Mouse (Mus musculus): ENCODE results near the gene 9930021J03Rik. TPM values are rescaled to one million over a fixed set of nuclear protein-coding genes. Genes with fewer than 3 reads are reported as not detected.

The 9930021J03Rik gene
- polyA plus RNA-seq, 1 experiment from 2014 or later: 3.8 TPM

DNA sequence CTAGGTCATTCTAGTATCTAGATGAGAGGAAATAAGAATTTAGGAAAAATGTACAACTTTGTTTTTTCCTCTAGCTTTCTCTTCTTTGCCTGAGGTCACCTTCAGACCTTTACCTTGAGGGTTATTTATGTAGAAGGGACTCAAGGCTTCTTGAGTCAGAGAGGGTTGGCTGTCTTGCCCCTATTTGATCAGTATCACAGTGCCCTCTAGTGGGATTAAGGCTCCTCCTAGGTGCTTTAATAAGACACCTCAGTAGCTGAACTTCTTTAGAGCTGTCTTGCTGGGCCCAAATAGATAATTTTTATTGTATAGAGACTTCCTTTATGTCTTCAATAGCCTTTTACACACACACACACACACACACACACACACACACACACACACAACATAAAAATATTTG is 15.2 kb upstream of the 9930021J03Rik start:
- Histone ChIP-seq H3K4me3 (ENCODE audit: low read length) (no peak overlapping the region), H3K27ac (ENCODE audit: low read length) (no peak overlapping the region), H3K4me1 (replicated peaks; ENCODE audit: control insufficient read depth, insufficient read depth, low read length) (no peaks in the 10 kb centered on the region), H3K36me3 (ENCODE audit: control insufficient read depth, insufficient read depth, low read length) (no peaks in the 10 kb centered on the region), H3K4me2 (ENCODE audit: low read depth, low read length) (no peak overlapping the region), H3K9me3 (ENCODE audit: control insufficient read depth, low read length) (no peaks in the 10 kb centered on the region), H3K27me3 (ENCODE audit: control insufficient read depth, insufficient read depth, low read depth, low read length) (peaks cover 9% of the 10 kb centered on the region), H3K9ac (ENCODE audit: low read length) (no peak overlapping the region)
- ATAC-seq (ENCODE audit: low read depth): no peak

- H3K27ac ChIP-seq (ENCODE audit: low read length): no peak within 1 kb of the TSS
These were observed 7.0 kb upstream of the 9930021J03Rik start, which contains the start of gene Ranbp6 for GRCm38 (mm10) chr19:29812581-29813460. Gene Ranbp6, minus strand, starts transcription at chr19:29812974.

DNA sequence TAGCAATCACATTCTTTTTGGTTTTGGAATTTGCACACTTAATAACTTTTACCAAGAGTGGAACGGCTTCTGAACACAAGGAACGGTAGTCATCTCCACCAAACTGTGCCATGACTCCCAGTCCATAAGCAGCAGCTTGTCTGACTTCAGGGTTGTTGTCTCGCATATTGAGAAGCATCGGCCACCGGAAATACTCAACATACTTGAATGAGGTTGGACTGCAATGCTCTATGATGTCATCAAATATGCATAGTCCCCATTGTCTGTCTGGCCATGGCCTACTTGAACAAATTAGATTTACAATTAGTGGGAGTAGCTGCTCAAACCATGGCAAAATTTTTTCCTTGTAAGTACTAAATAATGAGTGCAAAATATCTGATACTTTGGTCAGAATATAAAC is 4.2 kb upstream of the 9930021J03Rik start:
- Histone ChIP-seq H3K27me3 (ENCODE audit: control insufficient read depth, insufficient read depth, low read depth, low read length) (peaks cover 2% of the 10 kb centered on the region; the same call in 1 of the 2 replicates), H3K27ac (ENCODE audit: low read length) (no peak overlapping the region), H3K36me3 (ENCODE audit: control insufficient read depth, insufficient read depth, low read length) (peaks cover 12% of the 10 kb centered on the region), H3K9ac (ENCODE audit: low read length) (no peak overlapping the region), H3K9me3 (ENCODE audit: control insufficient read depth, low read length) (no peaks in the 10 kb centered on the region), H3K4me3 (ENCODE audit: low read length) (no peak overlapping the region), H3K4me2 (ENCODE audit: low read depth, low read length) (no peak overlapping the region), H3K4me1 (replicated peaks; ENCODE audit: control insufficient read depth, insufficient read depth, low read length) (peaks cover 5% of the 10 kb centered on the region)
- ATAC-seq (ENCODE audit: low read depth): no peak
- 94% methylated on average over 5 of the region's 5 CpGs for WGBS

More at GRCm38 (mm10) chr19:29812581-29813460, 7.0 kb upstream of the 9930021J03Rik start, which contains the start of gene Ranbp6:
- Histone ChIP-seq H3K9ac (ENCODE audit: low read length) (peak within 1 kb of the TSS; percentile 83), H3K9me3 (ENCODE audit: control insufficient read depth, low read length) (no peaks in the 10 kb centered on the region), H3K4me1 (replicated peaks; ENCODE audit: control insufficient read depth, insufficient read depth, low read length) (peaks cover 5% of the 10 kb centered on the region), H3K4me2 (ENCODE audit: low read depth, low read length) (peak within 1 kb of the TSS; percentile 95), H3K27me3 (ENCODE audit: control insufficient read depth, insufficient read depth, low read depth, low read length) (peaks cover 5% of the 10 kb centered on the region; the same call in 1 of the 2 replicates), H3K36me3 (ENCODE audit: control insufficient read depth, insufficient read depth, low read length) (peaks cover 12% of the 10 kb centered on the region), H3K4me3 (ENCODE audit: low read length) (peak within 1 kb of the TSS; percentile 91)
- WGBS: under 1% methylated on average over 47 of the region's 47 CpGs
- ATAC-seq (ENCODE audit: low read depth): peak; percentile 98

- Histone ChIP-seq H3K36me3 (ENCODE audit: control insufficient read depth, insufficient read depth, low read length) (peaks cover 6% of the 10 kb centered on the region), H3K9ac (ENCODE audit: low read length) (peak overlapping the region; percentile 82), H3K9me3 (ENCODE audit: control insufficient read depth, low read length) (no peaks in the 10 kb centered on the region), H3K27ac (ENCODE audit: low read length) (peak overlapping the region; percentile 77), H3K27me3 (ENCODE audit: control insufficient read depth, insufficient read depth, low read depth, low read length) (no peaks in the 10 kb centered on the region), H3K4me3 (ENCODE audit: low read length) (peak overlapping the region; percentile 95), H3K4me1 (replicated peaks; ENCODE audit: control insufficient read depth, insufficient read depth, low read length) (peaks cover 10% of the 10 kb centered on the region), H3K4me2 (ENCODE audit: low read depth, low read length) (peak overlapping the region; percentile 72)
- peak; percentile 64 for ATAC-seq (ENCODE audit: low read depth)
- under 1% methylated on average over 68 of the region's 72 CpGs for WGBS
These were observed 480 bp downstream of the 9930021J03Rik start for GRCm38 (mm10) chr19:29805101-29805916.

- Histone ChIP-seq H3K4me2 (ENCODE audit: low read depth, low read length) (peak overlapping the region; percentile 50), H3K9me3 (ENCODE audit: control insufficient read depth, low read length) (no peaks in the 10 kb centered on the region), H3K27me3 (ENCODE audit: control insufficient read depth, insufficient read depth, low read depth, low read length) (no peaks in the 10 kb centered on the region), H3K4me3 (ENCODE audit: low read length) (peak overlapping the region; percentile 31), H3K36me3 (ENCODE audit: control insufficient read depth, insufficient read depth, low read length) (no peaks in the 10 kb centered on the region), H3K9ac (ENCODE audit: low read length) (peak overlapping the region; percentile 28; the same call in 1 of the 2 replicates), H3K27ac (ENCODE audit: low read length) (no peak overlapping the region), H3K4me1 (replicated peaks; ENCODE audit: control insufficient read depth, insufficient read depth, low read length) (peaks cover 10% of the 10 kb centered on the region)
- no peak for ATAC-seq (ENCODE audit: low read depth)
- 35% methylated on average over 3 of the region's 3 CpGs for WGBS
These were observed 1.8 kb downstream of the 9930021J03Rik start for GRCm38 (mm10) chr19:29803946-29804345.

DNA sequence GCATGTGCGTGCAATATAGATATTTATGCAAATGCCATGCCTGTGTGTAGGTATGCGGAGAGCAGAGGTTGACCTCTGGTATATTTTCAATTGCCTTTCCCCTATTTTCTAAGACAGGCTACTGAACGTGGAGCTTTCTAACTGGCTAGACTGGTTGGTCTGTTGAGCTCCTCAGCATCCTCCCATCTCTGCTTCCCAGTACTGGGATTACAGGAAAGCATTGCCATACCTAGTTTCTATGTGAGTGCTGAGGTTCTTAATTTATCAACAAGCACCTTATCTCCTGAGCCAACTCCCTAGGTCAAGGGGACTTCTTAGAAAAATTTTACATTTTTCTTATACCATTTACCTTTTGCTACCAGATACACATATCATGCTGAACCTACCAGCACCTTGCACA is 8.4 kb downstream of the 9930021J03Rik start:
- Histone ChIP-seq H3K4me1 (replicated peaks; ENCODE audit: control insufficient read depth, insufficient read depth, low read length) (no peaks in the 10 kb centered on the region), H3K27ac (ENCODE audit: low read length) (no peak overlapping the region), H3K36me3 (ENCODE audit: control insufficient read depth, insufficient read depth, low read length) (no peaks in the 10 kb centered on the region), H3K4me2 (ENCODE audit: low read depth, low read length) (no peak overlapping the region), H3K9me3 (ENCODE audit: control insufficient read depth, low read length) (no peaks in the 10 kb centered on the region), H3K4me3 (ENCODE audit: low read length) (no peak overlapping the region), H3K27me3 (ENCODE audit: control insufficient read depth, insufficient read depth, low read depth, low read length) (no peaks in the 10 kb centered on the region), H3K9ac (ENCODE audit: low read length) (no peak overlapping the region)
- 78% methylated on average over 3 of the region's 3 CpGs for WGBS
- no peak for ATAC-seq (ENCODE audit: low read depth)

GRCm38 (mm10) chr19:29787997-29788396 is 17.8 kb downstream of the 9930021J03Rik start:
- no peak overlapping the region for H3K27ac ChIP-seq (ENCODE audit: low read length)
- no peak overlapping the region for H3K9ac ChIP-seq (ENCODE audit: low read length)
- H3K9me3 ChIP-seq (ENCODE audit: control insufficient read depth, low read length): no peaks in the 10 kb centered on the region
- no peaks in the 10 kb centered on the region; the same call in 1 of the 2 replicates for H3K36me3 ChIP-seq (ENCODE audit: control insufficient read depth, insufficient read depth, low read length)
- no peak for ATAC-seq (ENCODE audit: low read depth)
- no peaks in the 10 kb centered on the region for H3K4me1 ChIP-seq (replicated peaks; ENCODE audit: control insufficient read depth, insufficient read depth, low read length)
- H3K4me2 ChIP-seq (ENCODE audit: low read depth, low read length): no peak overlapping the region
- no peak overlapping the region for H3K4me3 ChIP-seq (ENCODE audit: low read length)
- no peaks in the 10 kb centered on the region for H3K27me3 ChIP-seq (ENCODE audit: control insufficient read depth, insufficient read depth, low read depth, low read length)

DNA sequence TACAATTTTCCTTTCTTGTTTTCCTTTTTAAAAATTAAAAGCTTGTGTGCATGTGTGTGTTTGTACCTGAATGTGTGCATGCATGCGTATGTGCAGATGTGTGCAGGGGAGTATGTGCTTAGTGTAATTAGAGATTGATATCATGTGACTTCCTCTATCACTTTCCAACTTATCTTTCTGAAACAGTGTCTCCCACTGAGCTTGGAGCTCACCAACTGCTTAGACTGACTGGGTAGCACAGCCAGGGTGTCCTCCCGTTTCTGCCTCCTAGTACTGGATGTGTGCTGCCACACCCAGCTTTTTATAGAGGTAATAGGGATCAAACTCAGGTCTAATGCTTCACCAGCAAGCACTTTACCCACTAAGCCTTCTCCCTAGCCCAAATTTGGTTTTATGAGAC is 22.9 kb downstream of the 9930021J03Rik start:
- 90% methylated on average over 2 of the region's 2 CpGs for WGBS
- Histone ChIP-seq H3K27me3 (ENCODE audit: control insufficient read depth, insufficient read depth, low read depth, low read length) (no peaks in the 10 kb centered on the region), H3K4me2 (ENCODE audit: low read depth, low read length) (no peak overlapping the region), H3K4me1 (replicated peaks; ENCODE audit: control insufficient read depth, insufficient read depth, low read length) (no peaks in the 10 kb centered on the region), H3K27ac (ENCODE audit: low read length) (no peak overlapping the region), H3K9ac (ENCODE audit: low read length) (no peak overlapping the region), H3K4me3 (ENCODE audit: low read length) (no peak overlapping the region), H3K36me3 (ENCODE audit: control insufficient read depth, insufficient read depth, low read length) (no peaks in the 10 kb centered on the region; the same call in 1 of the 2 replicates), H3K9me3 (ENCODE audit: control insufficient read depth, low read length) (no peaks in the 10 kb centered on the region)
- no peak for ATAC-seq (ENCODE audit: low read depth)

- Histone ChIP-seq H3K4me1 (replicated peaks; ENCODE audit: control insufficient read depth, insufficient read depth, low read length) (no peaks in the 10 kb centered on the region), H3K27me3 (ENCODE audit: control insufficient read depth, insufficient read depth, low read depth, low read length) (no peaks in the 10 kb centered on the region), H3K36me3 (ENCODE audit: control insufficient read depth, insufficient read depth, low read length) (0 out of 2 replicates have a peak, but pooled peaks cover 2% of the 10 kb centered on the region), H3K9ac (ENCODE audit: low read length) (no peak overlapping the region), H3K4me3 (ENCODE audit: low read length) (no peak overlapping the region), H3K9me3 (ENCODE audit: control insufficient read depth, low read length) (no peaks in the 10 kb centered on the region), H3K4me2 (ENCODE audit: low read depth, low read length) (no peak overlapping the region), H3K27ac (ENCODE audit: low read length) (no peak overlapping the region)
- 87% methylated on average over 2 of the region's 2 CpGs for WGBS
- ATAC-seq (ENCODE audit: low read depth): no peak
These were observed 51.9 kb downstream of the 9930021J03Rik start for GRCm38 (mm10) chr19:29753939-29754338.
